Mouse (Mus musculus) urinary bladder, postnatal 25 days (tissue): ENCODE measurements around the gene Rint1.
"Not testable (repeated sequence)": the region's sequence is repeated elsewhere in the genome, so short reads cannot be mapped to it uniquely, and the experiment has no call there.

Source experiments
- DNase-seq: peaks from one replicate; pipeline ENCODE4 v3.0.0; 2022; ENCODE audit warnings: low spot score

The Rint1 gene

GRCm38 (mm10) chr5:23826321-23827004, 39.0 kb downstream of the Rint1 start:
- peak; percentile 76 for DNase-seq

GRCm38 (mm10) chr5:23830897-23831752, 43.6 kb downstream of the Rint1 start:
- DNase-seq: no peak

- DNase-seq: not testable (repeated sequence)
These were observed 48.2 kb downstream of the Rint1 start for GRCm38 (mm10) chr5:23835691-23836090.

- no peak for DNase-seq
These were observed 50.6 kb downstream of the Rint1 start for GRCm38 (mm10) chr5:23838158-23838557.

- peak; percentile 93 for DNase-seq
These were observed 56.4 kb downstream of the Rint1 start, which contains the start of gene Tomm7 for GRCm38 (mm10) chr5:23843674-23844530. TSS of gene Tomm7 (minus strand) at chr5:23844161.

GRCm38 (mm10) chr5:23844531-23844841, 57.0 kb downstream of the Rint1 start:
- no peak for DNase-seq

GRCm38 (mm10) chr5:23845141-23845540, 57.6 kb downstream of the Rint1 start:
- no peak for DNase-seq

- DNase-seq: peak; percentile 96
These were observed 63.0 kb downstream of the Rint1 start for GRCm38 (mm10) chr5:23850345-23851159.

- DNase-seq: not testable (repeated sequence)
These were observed 63.6 kb downstream of the Rint1 start for GRCm38 (mm10) chr5:23851160-23851555.

GRCm38 (mm10) chr5:23852916-23853315, 65.4 kb downstream of the Rint1 start:
- DNase-seq: not testable (repeated sequence)

- no peak for DNase-seq
These were observed 68.0 kb downstream of the Rint1 start for GRCm38 (mm10) chr5:23855484-23855883.

- no peak for DNase-seq
These were observed 68.7 kb downstream of the Rint1 start for GRCm38 (mm10) chr5:23856164-23856563.

- no peak for DNase-seq
These were observed 69.7 kb downstream of the Rint1 start for GRCm38 (mm10) chr5:23857189-23857588.

- no peak for DNase-seq
These were observed 70.5 kb downstream of the Rint1 start for GRCm38 (mm10) chr5:23858001-23858400.

- no peak for DNase-seq
These were observed 71.1 kb downstream of the Rint1 start for GRCm38 (mm10) chr5:23858643-23859042.

GRCm38 (mm10) chr5:23859087-23859718, 71.7 kb downstream of the Rint1 start:
- DNase-seq: no peak

- no peak for DNase-seq
These were observed 72.4 kb downstream of the Rint1 start for GRCm38 (mm10) chr5:23859896-23860295.

- DNase-seq: no peak
These were observed 74.2 kb downstream of the Rint1 start for GRCm38 (mm10) chr5:23861721-23862120.

- DNase-seq: peak; percentile 42
These were observed 74.8 kb downstream of the Rint1 start for GRCm38 (mm10) chr5:23862291-23862690.

- no peak for DNase-seq
These were observed 75.9 kb downstream of the Rint1 start for GRCm38 (mm10) chr5:23863166-23864053.
